Mouse (Mus musculus): ENCODE results near the gene Arid2. TPM values are rescaled to one million over a fixed set of nuclear protein-coding genes. Genes with fewer than 3 reads are reported as not detected.
"Not testable (repeated sequence)": the region's sequence is repeated elsewhere in the genome, so short reads cannot be mapped to it uniquely, and the experiment has no call there.

The Arid2 gene
- total RNA-seq (2021), result 10 to 100 TPM; 30.8 to 31.0 TPM
- long read RNA-seq, experiment 1, full-length matches to known transcripts, result 2 of 11 reads
- long read RNA-seq, experiment 1, partial matches to known transcripts, result 7 of 11 reads
- long read RNA-seq, experiment 1, other reads (novel, unspliced or antisense), result 2 of 11 reads
- long read RNA-seq, experiment 2, full-length matches to known transcripts, result 2 of 10 reads
- long read RNA-seq, experiment 2, partial matches to known transcripts, result 4 of 10 reads
- long read RNA-seq, experiment 2, other reads (novel, unspliced or antisense), result 4 of 10 reads

- DNase-seq (ENCODE audit: low spot score in 2 of 2), result peak in 1 of 2 experiments; percentile 37
Observed at GRCm38 (mm10) chr15:96287369-96287975, at the start of gene Arid2. Arid2 (plus strand) TSS chr15:96287518.

- DNase-seq (ENCODE audit: low spot score in 2 of 2), result no peak
Observed at GRCm38 (mm10) chr15:96238071-96238470, 49.2 kb upstream of the Arid2 start.

- no peak for DNase-seq (ENCODE audit: low spot score in 2 of 2)
Observed at GRCm38 (mm10) chr15:96244171-96244570, 43.1 kb upstream of the Arid2 start.

GRCm38 (mm10) chr15:96244715-96245114 is 42.6 kb upstream of the Arid2 start:
- DNase-seq (ENCODE audit: low spot score in 2 of 2), result not testable (repeated sequence)

- no peak for DNase-seq (ENCODE audit: low spot score in 2 of 2)
Observed at GRCm38 (mm10) chr15:96253827-96254226, 33.5 kb upstream of the Arid2 start.

GRCm38 (mm10) chr15:96254356-96254755 is 33.0 kb upstream of the Arid2 start:
- no peak for DNase-seq (ENCODE audit: low spot score in 2 of 2)

- no peak for DNase-seq (ENCODE audit: low spot score in 2 of 2)
Observed at GRCm38 (mm10) chr15:96257781-96258180, 29.5 kb upstream of the Arid2 start.

- no peak for DNase-seq (ENCODE audit: low spot score in 2 of 2)
Observed at GRCm38 (mm10) chr15:96264614-96265013, 22.7 kb upstream of the Arid2 start.

GRCm38 (mm10) chr15:96267933-96268332 is 19.4 kb upstream of the Arid2 start:
- DNase-seq (ENCODE audit: low spot score in 2 of 2), result no peak

- DNase-seq (ENCODE audit: low spot score in 2 of 2), result no peak
Observed at GRCm38 (mm10) chr15:96268610-96269009, 18.7 kb upstream of the Arid2 start.

- no peak for DNase-seq (ENCODE audit: low spot score in 2 of 2)
Observed at GRCm38 (mm10) chr15:96269402-96269801, 17.9 kb upstream of the Arid2 start.

GRCm38 (mm10) chr15:96270272-96270880 is 16.9 kb upstream of the Arid2 start:
- no peak for DNase-seq (ENCODE audit: low spot score in 2 of 2)

- DNase-seq (ENCODE audit: low spot score in 2 of 2), result no peak
Observed at GRCm38 (mm10) chr15:96272356-96272755, 15.0 kb upstream of the Arid2 start.

GRCm38 (mm10) chr15:96274341-96274740 is 13.0 kb upstream of the Arid2 start:
- DNase-seq (ENCODE audit: low spot score in 2 of 2), result no peak

GRCm38 (mm10) chr15:96275198-96275597 is 12.1 kb upstream of the Arid2 start:
- no peak for DNase-seq (ENCODE audit: low spot score in 2 of 2)

GRCm38 (mm10) chr15:96275810-96276493 is 11.4 kb upstream of the Arid2 start:
- no peak for DNase-seq (ENCODE audit: low spot score in 2 of 2)

GRCm38 (mm10) chr15:96277061-96277460 is 10.3 kb upstream of the Arid2 start:
- DNase-seq (ENCODE audit: low spot score in 2 of 2), result no peak

- no peak for DNase-seq (ENCODE audit: low spot score in 2 of 2)
Observed at GRCm38 (mm10) chr15:96281236-96281635, 6.1 kb upstream of the Arid2 start.

GRCm38 (mm10) chr15:96283141-96283540 is 4.2 kb upstream of the Arid2 start:
- DNase-seq (ENCODE audit: low spot score in 2 of 2), result no peak

GRCm38 (mm10) chr15:96283920-96284431 is 3.3 kb upstream of the Arid2 start:
- peak in 1 of 2 experiments; percentile 19 for DNase-seq (ENCODE audit: low spot score in 2 of 2)

- DNase-seq (ENCODE audit: low spot score in 2 of 2), result peak; percentile 29 to 54
Observed at GRCm38 (mm10) chr15:96284711-96285322, 2.5 kb upstream of the Arid2 start.
